Mouse (Mus musculus) hindbrain, embryonic 11.5 days (tissue): ENCODE results near the gene Olfr344. TPM values are rescaled to one million over a fixed set of nuclear protein-coding genes. Genes with fewer than 3 reads are reported as not detected.

Source experiments
- ATAC-seq: fragments of 200-750 bp; cut with Nextera tagmentation; 2 replicates; pipeline ENCODE4 v1.8.0; 2017; ENCODE audit warnings: mild to moderate bottlenecking, moderate TSS enrichment, moderate library complexity; ENCODE audit not compliant: low FRiP score
- DNase-seq: peaks from one replicate; pipeline ENCODE4 v3.0.0-alpha.2; 2015; ENCODE audit warnings: low spot score
- H3K27ac ChIP-seq: fragments of 300-500 bp; sonication (generic); 2 replicates; pipeline ENCODE4 v1.5.1; 2014; ENCODE audit warnings: mild to moderate bottlenecking, low read depth, low read length
- H3K27me3 ChIP-seq: fragments of 300-500 bp; sonication (generic); 2 replicates; pipeline ENCODE4 v1.6.1; 2014; ENCODE audit warnings: mild to moderate bottlenecking, low read length, moderate library complexity, mixed read lengths; ENCODE audit not compliant: control insufficient read depth, insufficient read depth
- H3K36me3 ChIP-seq: fragments of 300-500 bp; sonication (generic); 2 replicates; pipeline ENCODE4 v1.6.1; 2014; ENCODE audit warnings: mild to moderate bottlenecking, low read length, moderate library complexity, mixed read lengths; ENCODE audit not compliant: control insufficient read depth, insufficient read depth
- H3K4me1 ChIP-seq: fragments of 300-500 bp; sonication (generic); replicated peaks from 2 replicates; pipeline ENCODE4 v1.6.1; 2014; ENCODE audit warnings: low read length, mixed read lengths; ENCODE audit not compliant: control insufficient read depth, insufficient read depth
- H3K4me2 ChIP-seq: fragments of 300-500 bp; sonication (generic); replicated peaks from 2 replicates; pipeline ENCODE4 v1.6.1; 2014; ENCODE audit warnings: mild to moderate bottlenecking, low read depth, low read length
- H3K4me3 ChIP-seq: fragments of 300-500 bp; sonication (generic); 2 replicates; pipeline ENCODE4 v1.5.1; 2014; ENCODE audit warnings: low read depth, low read length
- H3K9ac ChIP-seq: fragments of 300-500 bp; sonication (generic); 2 replicates; pipeline ENCODE4 v1.6.1; 2014; ENCODE audit warnings: low read depth, low read length
- H3K9me3 ChIP-seq: fragments of 300-500 bp; sonication (generic); 2 replicates; pipeline ENCODE4 v1.6.1; 2016; ENCODE audit warnings: low read length; ENCODE audit not compliant: control insufficient read depth
- WGBS: fragments of 180-500 bp; shearing (Covaris S2); extraction: QIAGEN DNeasy Blood & Tissue Kit; methylation state at CpG from one replicate; pipeline ENCODE4 v1.1.7; 2014; 5-methylcytosine and 5-hydroxymethylcytosine counted together
- polyA plus RNA-seq: library from polyadenylated mRNA; unstranded; fragments of >200 nt; fragmentation: Nextera tagmentation; extraction: Ambion mirVana; gene quantifications from 2 replicates; pipeline ENCODE4 v1.2.1, GENCODE M21; 2014

Olfr344 gene
- polyA plus RNA-seq = not detected in 2 replicates

- no peaks in the 10 kb centered on the region for H3K9me3 ChIP-seq
- no peaks in the 10 kb centered on the region for H3K4me1 ChIP-seq
- no peak within 1 kb of the TSS for H3K27ac ChIP-seq
- no peak within 1 kb of the TSS for H3K4me2 ChIP-seq
- no peaks in the 10 kb centered on the region for H3K36me3 ChIP-seq
- no peak within 1 kb of the TSS for H3K9ac ChIP-seq
- H3K27me3 ChIP-seq = no peaks in the 10 kb centered on the region
- 86% methylated on average over 1 of the region's 1 CpGs for whole genome bisulfite sequencing
- ATAC-seq (no peak), DNase-seq (no peak)
- no peak within 1 kb of the TSS for H3K4me3 ChIP-seq
Measured at GRCm38 (mm10) chr2:36566362-36566761, at the start of gene Olfr344. TSS of gene Olfr344 (plus strand) at chr2:36566662.

GRCm38 (mm10) chr2:36524698-36525097 is 41.8 kb upstream of the Olfr344 start, which contains the start of gene Olfr342:
TSS of gene Olfr342 (plus strand) at chr2:36524998.
- Histone ChIP-seq H3K4me2 (no peak within 1 kb of the TSS), H3K36me3 (no peaks in the 10 kb centered on the region), H3K4me1 (no peaks in the 10 kb centered on the region), H3K4me3 (no peak within 1 kb of the TSS), H3K9me3 (no peaks in the 10 kb centered on the region; the same call in 1 of the 2 replicates), H3K27ac (no peak within 1 kb of the TSS), H3K9ac (no peak within 1 kb of the TSS), H3K27me3 (no peaks in the 10 kb centered on the region)
- no peak for DNase-seq
- 78% methylated on average over 3 of the region's 3 CpGs for WGBS
- ATAC-seq = no peak

- Histone ChIP-seq H3K9ac (no peak overlapping the region), H3K36me3 (no peaks in the 10 kb centered on the region), H3K4me3 (no peak overlapping the region), H3K27ac (no peak overlapping the region), H3K27me3 (no peaks in the 10 kb centered on the region), H3K4me2 (no peak overlapping the region), H3K4me1 (no peaks in the 10 kb centered on the region), H3K9me3 (no peaks in the 10 kb centered on the region)
- ATAC-seq (no peak), DNase-seq (no peak)
Measured at GRCm38 (mm10) chr2:36565156-36565555, 1.3 kb upstream of the Olfr344 start.

- no peaks in the 10 kb centered on the region for H3K27me3 ChIP-seq
- no peak overlapping the region for H3K9ac ChIP-seq
- no peak for DNase-seq
- H3K9me3 ChIP-seq = no peaks in the 10 kb centered on the region
- no peaks in the 10 kb centered on the region for H3K4me1 ChIP-seq
- no peak overlapping the region for H3K4me3 ChIP-seq
- no peaks in the 10 kb centered on the region for H3K36me3 ChIP-seq
- ATAC-seq = no peak
- no peak overlapping the region for H3K27ac ChIP-seq
- no peak overlapping the region for H3K4me2 ChIP-seq
Measured at GRCm38 (mm10) chr2:36567022-36567421, 560 bp downstream of the Olfr344 start.

- ATAC-seq = no peak
- no peak for DNase-seq
- H3K9me3 ChIP-seq = no peaks in the 10 kb centered on the region
- 93% methylated on average over 3 of the region's 3 CpGs for WGBS
- no peaks in the 10 kb centered on the region for H3K36me3 ChIP-seq
- no peaks in the 10 kb centered on the region for H3K27me3 ChIP-seq
- H3K4me2 ChIP-seq = no peak overlapping the region
- H3K4me1 ChIP-seq = no peaks in the 10 kb centered on the region
- H3K4me3 ChIP-seq = no peak overlapping the region
- no peak overlapping the region for H3K27ac ChIP-seq
- no peak overlapping the region for H3K9ac ChIP-seq
Measured at GRCm38 (mm10) chr2:36567845-36568244, 1.4 kb downstream of the Olfr344 start.

Other genes starting within 250 kb of the Olfr344 start
- not detected in 2 replicates for gene Olfr338, start 193.1 kb upstream of the Olfr344 start, polyA plus RNA-seq
- not detected in 2 replicates for gene Olfr339, start 147.7 kb upstream of the Olfr344 start, polyA plus RNA-seq
- not detected in 2 replicates for gene Olfr340, start 114.1 kb upstream of the Olfr344 start, polyA plus RNA-seq
- not detected in 2 replicates for gene Olfr341, start 84.2 kb upstream of the Olfr344 start, polyA plus RNA-seq
- not detected in 2 replicates for gene Olfr342, start 41.7 kb upstream of the Olfr344 start, polyA plus RNA-seq
- not detected in 2 replicates for gene Olfr345, start 73.4 kb downstream of the Olfr344 start, polyA plus RNA-seq
- gene Olfr346, start 119.1 kb downstream of the Olfr344 start, polyA plus RNA-seq = not detected in 2 replicates
- not detected in 2 replicates for gene Olfr347, start 165.2 kb downstream of the Olfr344 start, polyA plus RNA-seq
- not detected in 2 replicates for gene Olfr348, start 217.6 kb downstream of the Olfr344 start, polyA plus RNA-seq
- gene Olfr50, start 223.9 kb downstream of the Olfr344 start, polyA plus RNA-seq = not detected in 2 replicates